Mouse (Mus musculus) G1E (cell line): ENCODE results near the gene E2f7.

Source experiments
- CTCF ChIP-seq: IDR thresholded peaks from 2 replicates; pipeline ENCODE4 v1.5.1; 2012; ENCODE audit warnings: low read depth, low read length, inconsistent platforms, mixed read lengths
- GATA1 ChIP-seq: IDR thresholded peaks from 2 replicates; pipeline ENCODE4 v1.6.1; 2012; ENCODE audit warnings: borderline replicate concordance, low read length, inconsistent platforms, mixed read lengths

- no peak for TF ChIP-seq GATA1
- TF ChIP-seq CTCF: no peak
Observed at GRCm38 (mm10) chr10:110773201-110773600, 28.0 kb downstream of the E2f7 start.
